Mouse (Mus musculus) olfactory bulb, adult 2 months (tissue): ENCODE data around the gene Plvap.

ENCODE experiments used
- CTCF ChIP-seq: fragments of 200-500 bp; IDR thresholded peaks from 2 replicates; pipeline ENCODE4 v1.5.1; 2012; ENCODE audit warnings: low read depth, mild to moderate bottlenecking, low read length, moderate library complexity; ENCODE audit not compliant: insufficient read depth
- POLR2A ChIP-seq: fragments of 200-500 bp; IDR thresholded peaks from 2 replicates; pipeline ENCODE4 v1.6.1; 2012; ENCODE audit warnings: mild to moderate bottlenecking, low read depth, low read length, moderate library complexity; ENCODE audit not compliant: insufficient read depth

GRCm38 (mm10) chr8:71560071-71560470 lies 48.5 kb upstream of the Plvap start:
- TF ChIP-seq CTCF: no peak
- no peak for TF ChIP-seq POLR2A
